Mouse (Mus musculus): ENCODE results near the gene Mapk3.

DNA sequence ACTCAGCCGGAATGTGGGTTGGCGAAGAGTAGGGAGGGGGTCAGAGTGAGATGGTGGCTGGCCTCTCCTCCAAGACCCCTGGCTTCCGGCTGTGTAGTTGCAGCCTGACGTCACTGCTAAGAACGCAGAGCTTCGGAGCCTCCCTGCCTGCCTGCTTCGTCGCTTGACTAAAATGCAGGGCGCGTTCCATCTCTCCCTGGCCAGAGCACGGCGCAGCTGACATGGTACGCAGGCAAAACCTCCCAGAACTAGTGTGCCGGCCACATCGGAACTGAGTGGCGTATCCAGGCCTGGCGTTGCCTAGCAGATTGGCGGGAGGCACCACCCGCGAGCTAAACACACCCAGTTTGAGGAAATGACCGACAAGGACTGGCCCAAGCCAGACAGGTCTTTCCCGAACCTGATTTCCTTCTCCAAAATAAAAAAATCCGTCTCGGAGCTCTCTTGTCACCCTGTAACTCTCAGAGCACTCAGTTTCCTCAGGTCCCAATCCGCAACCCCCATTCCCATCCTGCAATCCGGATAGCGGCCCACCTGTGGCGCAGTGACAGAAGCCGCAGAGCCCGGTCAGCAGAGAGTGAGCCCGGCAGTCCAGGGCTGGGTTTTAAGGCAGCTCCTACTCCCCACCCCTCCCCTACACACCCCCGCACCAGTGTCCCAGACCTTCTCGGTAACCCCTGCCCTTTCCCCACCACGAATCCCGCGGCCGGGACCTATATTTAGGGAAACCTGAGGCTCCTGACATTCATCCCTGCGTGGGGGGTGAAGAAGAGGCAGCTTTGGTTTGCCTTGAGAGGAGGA lies 40.3 kb downstream of the Mapk3 start:
- TF ChIP-seq POLR2A (IDR thresholded peaks at IDR 0.05; ENCODE audit: borderline replicate concordance, control insufficient read depth, low read depth, low read length) (peak; percentile 76), CTCF (IDR thresholded peaks at IDR 0.05; ENCODE audit: control insufficient read depth, insufficient read depth, low read length) (0 out of 2 replicates have a peak, but pooled peaks have one; percentile 33)

Measured in bone marrow, adult 2 months (tissue).